Mouse (Mus musculus) layer of hippocampus, postnatal 14 days (tissue): Measurements from ENCODE around the gene Nmnat1. TPM values are rescaled to one million over a fixed set of nuclear protein-coding genes. Genes with fewer than 3 reads are reported as not detected.
"Not testable (repeated sequence)": the region's sequence is repeated elsewhere in the genome, so short reads cannot be mapped to it uniquely, and the experiment has no call there.

Experiments used
- DNase-seq, 2 experiments: peaks; one replicate each; pipeline ENCODE4 v3.0.0; 2021 to 2022; ENCODE audit warnings: low spot score in 2 of 2, mixed read lengths in 1 of 2
- total RNA-seq, 2 experiments: library from RNA; stranded (reverse); gene quantifications; 2 replicates each; pipeline ENCODE4 v1.2.3; 2021

Nmnat1 gene
- total RNA-seq, 2 experiments from 2014 or later, result 8.4 to 8.7 TPM

GRCm38 (mm10) chr4:149445868-149446267 is 39.1 kb downstream of the Nmnat1 start:
- peak in 1 of 2 experiments; percentile 21 for DNase-seq

GRCm38 (mm10) chr4:149444964-149445701 is 39.9 kb downstream of the Nmnat1 start:
- peak; percentile 87 to 89 for DNase-seq

DNA sequence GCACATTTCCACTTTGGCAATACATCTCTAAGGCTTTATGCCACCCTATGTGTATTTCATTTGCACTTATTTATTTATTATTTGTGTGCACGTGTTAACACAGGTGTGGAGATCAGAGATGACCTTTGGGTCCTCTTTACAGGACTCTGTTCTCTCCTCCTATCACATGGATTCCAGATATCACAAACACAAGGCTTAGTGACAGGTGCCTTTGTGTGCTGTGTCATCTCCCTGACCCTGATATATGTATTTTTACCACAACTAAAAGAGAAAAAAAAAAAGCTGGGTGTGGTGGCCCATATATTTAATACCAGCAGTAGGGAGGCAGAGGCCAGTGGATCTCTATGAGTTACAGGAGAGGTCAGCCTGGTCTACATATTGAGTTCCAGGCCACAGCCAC is 40.5 kb downstream of the Nmnat1 start:
- DNase-seq, result no peak

DNA sequence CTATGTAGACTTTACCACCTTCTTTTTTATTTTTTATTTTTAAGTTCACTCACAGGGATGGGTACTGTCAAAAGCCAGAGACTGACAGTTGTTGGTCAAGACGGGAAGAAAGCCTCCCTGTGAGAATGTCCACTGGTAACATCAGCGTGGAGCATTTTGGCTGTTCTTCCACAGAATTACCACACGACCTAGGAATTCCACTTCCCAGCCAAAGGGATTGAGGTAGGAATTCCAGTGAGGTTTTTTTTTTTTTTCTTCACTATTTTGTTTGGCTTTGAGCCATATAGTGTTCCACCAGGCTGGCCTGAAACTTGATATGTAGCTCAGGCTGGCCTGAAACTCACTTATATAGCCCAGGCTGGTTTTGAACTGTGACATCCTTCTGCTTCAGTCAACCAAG is 42.6 kb downstream of the Nmnat1 start:
- no peak for DNase-seq

DNA sequence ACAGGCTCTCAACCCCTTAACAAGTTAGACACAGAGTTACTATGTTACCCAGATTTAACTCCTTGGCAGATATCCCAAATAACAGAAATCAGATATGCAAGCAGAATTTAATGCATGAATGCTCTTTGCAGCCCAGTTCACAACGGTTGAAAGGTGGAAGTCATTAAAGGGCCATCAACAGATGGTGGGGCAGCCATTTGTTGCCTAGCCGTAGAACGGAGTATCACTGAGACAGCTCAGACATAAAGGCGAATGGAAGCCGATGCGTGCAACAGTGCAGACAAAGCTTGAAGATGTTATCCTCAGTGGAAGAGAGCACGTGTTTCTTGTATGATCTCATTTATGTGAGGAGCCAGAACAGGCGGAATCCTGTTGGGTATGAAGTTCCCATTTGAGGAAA is 44.4 kb downstream of the Nmnat1 start:
- no peak for DNase-seq

- DNase-seq, result not testable (repeated sequence)
Measured at GRCm38 (mm10) chr4:149431887-149432286, 53.1 kb downstream of the Nmnat1 start.

DNA sequence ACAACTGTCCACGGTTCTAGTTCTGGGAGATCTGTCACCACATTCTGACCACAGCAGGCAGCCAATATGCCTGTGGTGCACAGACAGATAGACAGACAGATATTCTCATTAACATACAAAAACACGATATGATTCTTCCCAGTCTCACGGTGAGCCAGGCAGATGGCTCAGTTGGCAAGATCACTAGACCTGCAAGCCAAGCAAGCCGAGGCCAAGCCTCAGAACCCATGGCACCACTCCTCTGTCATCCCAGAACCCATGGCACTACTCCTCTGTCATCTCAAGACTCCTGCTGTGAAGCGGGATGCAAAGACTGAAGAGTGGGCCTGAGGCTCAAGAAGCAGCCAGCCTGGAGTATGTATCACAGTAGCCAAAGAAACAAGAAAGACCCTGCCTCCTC is 55.4 kb downstream of the Nmnat1 start:
- DNase-seq, result no peak

- DNase-seq, result peak; percentile 97 to 98
Measured at GRCm38 (mm10) chr4:149426325-149427199, 58.4 kb downstream of the Nmnat1 start, which contains the start of gene Ube4b. TSS of gene Ube4b (minus strand) at chr4:149426749.

DNA sequence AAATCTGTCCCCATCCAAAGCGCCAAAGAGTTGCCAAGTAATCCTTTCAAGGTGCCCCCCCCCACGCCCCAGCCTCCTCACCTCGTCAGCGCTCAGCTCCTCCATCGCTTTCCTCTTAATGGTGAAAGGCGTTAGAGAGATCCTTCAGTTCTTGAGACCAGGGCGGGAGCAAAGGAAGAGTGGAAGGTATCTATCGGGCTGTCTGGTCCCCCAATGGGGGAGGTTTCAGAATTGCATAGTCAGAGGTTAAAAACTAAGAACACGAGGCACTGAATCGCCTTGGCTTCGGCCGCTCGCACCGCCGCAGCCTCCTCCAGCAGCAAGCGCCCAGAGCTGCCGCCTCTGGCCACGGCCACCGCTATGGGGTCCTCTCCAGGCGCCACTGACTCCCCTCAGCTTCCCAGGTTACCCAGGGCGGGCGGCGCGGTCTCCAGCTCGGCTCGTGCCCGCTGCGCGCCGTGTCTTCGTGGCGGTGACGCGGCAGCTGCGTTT is 59.2 kb downstream of the Nmnat1 start:
- DNase-seq, result no peak

- no peak for DNase-seq
Measured at GRCm38 (mm10) chr4:149424755-149425154, 60.2 kb downstream of the Nmnat1 start.

DNA sequence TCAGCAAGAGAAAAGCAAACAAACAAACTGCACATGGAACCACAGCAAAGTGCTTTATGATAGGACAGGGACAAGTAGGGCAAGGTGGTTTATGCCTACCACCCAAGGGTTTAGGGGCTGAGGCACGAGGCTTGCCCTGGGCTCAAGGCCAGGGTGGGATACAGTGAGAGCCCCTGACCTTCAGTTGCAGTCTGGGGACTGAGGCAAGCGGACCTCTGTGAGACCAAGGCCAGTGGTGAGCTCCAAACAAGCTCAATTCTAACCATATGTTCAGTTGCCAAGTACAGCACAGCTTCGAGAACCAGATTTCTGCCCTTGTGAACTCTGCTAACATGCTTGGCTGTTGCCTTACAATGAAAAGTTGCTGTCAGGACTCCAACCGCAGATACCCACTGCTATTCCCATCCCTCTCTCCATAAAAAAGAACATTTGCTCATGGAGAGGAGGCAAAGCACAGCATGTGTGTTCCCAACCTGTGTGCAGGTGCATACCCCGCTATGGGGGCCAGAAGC is 67.1 kb downstream of the Nmnat1 start:
- DNase-seq, result no peak

Other genes with a start within 250 kb of the Nmnat1 start
- gene Kif1b, start 177.5 kb downstream of the Nmnat1 start, total RNA-seq, result 100 to 1,000 TPM; 392 to 448 TPM
- 100 to 1,000 TPM; 107 to 110 TPM for gene Ube4b, start 58.5 kb downstream of the Nmnat1 start, total RNA-seq
- gene Rbp7, start 30.2 kb downstream of the Nmnat1 start, total RNA-seq, result not detected
- gene Tmem274, start 7.8 kb downstream of the Nmnat1 start, total RNA-seq, result not detected
- 10 to 100 TPM; 24.0 to 26.9 TPM for gene Lzic, start within 50 bp of the Nmnat1 start, total RNA-seq
- gene Ctnnbip1, start 33.0 kb upstream of the Nmnat1 start, total RNA-seq, result 10 to 100 TPM; 57.9 to 58.9 TPM
- gene Clstn1, start 101.3 kb upstream of the Nmnat1 start, total RNA-seq, result 100 to 1,000 TPM; 832 to 838 TPM
- gene Pik3cd, start 217.4 kb upstream of the Nmnat1 start, total RNA-seq, result 10 to 100 TPM; 25.2 to 27.7 TPM